Mouse (Mus musculus) intestine, embryonic 14.5 days (tissue): ENCODE data around the gene Grifin. TPM values are rescaled to one million over a fixed set of nuclear protein-coding genes. Genes with fewer than 3 reads are reported as not detected.
A peak's percentile ranks its signal among the peaks of the same experiment; 100 is the strongest.

Experiments
- ATAC-seq: fragments of 200-750 bp; cut with Nextera tagmentation; replicated peaks from 2 replicates; pipeline ENCODE4 v1.8.0; 2017; ENCODE audit warnings: low read depth, moderate number of reproducible peaks, moderate TSS enrichment, moderate library complexity; ENCODE audit not compliant: low FRiP score, low TSS enrichment
- DNase-seq: peaks from one replicate; pipeline ENCODE4 v3.0.0-alpha.2; 2018; ENCODE audit warnings: low spot score
- H3K27ac ChIP-seq: fragments of 300-500 bp; sonication (generic); 2 replicates; pipeline ENCODE4 v1.5.1; 2014; ENCODE audit warnings: low read depth, mild to moderate bottlenecking, control low read depth
- H3K27me3 ChIP-seq: fragments of 300-500 bp; sonication (generic); replicated peaks from 2 replicates; pipeline ENCODE4 v1.6.1; 2014; ENCODE audit warnings: low read length, control low read depth; ENCODE audit not compliant: control insufficient read depth, insufficient read depth
- H3K36me3 ChIP-seq: fragments of 300-500 bp; sonication (generic); 2 replicates; pipeline ENCODE4 v1.6.1; 2014; ENCODE audit warnings: low read length, control low read depth; ENCODE audit not compliant: control insufficient read depth, insufficient read depth
- H3K4me1 ChIP-seq: fragments of 300-500 bp; sonication (generic); replicated peaks from 2 replicates; pipeline ENCODE4 v1.6.1; 2014; ENCODE audit warnings: low read length, control low read depth, mixed read lengths; ENCODE audit not compliant: control insufficient read depth, insufficient read depth
- H3K4me2 ChIP-seq: fragments of 300-500 bp; sonication (generic); 2 replicates; pipeline ENCODE4 v1.6.1; 2014; ENCODE audit warnings: low read length
- H3K4me3 ChIP-seq: fragments of 300-500 bp; sonication (generic); 2 replicates; pipeline ENCODE4 v1.5.1; 2014; ENCODE audit warnings: low read depth, low read length, control low read depth, mixed read lengths
- H3K9ac ChIP-seq: fragments of 300-500 bp; sonication (generic); 2 replicates; pipeline ENCODE4 v1.6.1; 2014; ENCODE audit warnings: mild to moderate bottlenecking, low read length
- H3K9me3 ChIP-seq: fragments of 300-500 bp; sonication (generic); 2 replicates; pipeline ENCODE4 v1.6.1; 2016; ENCODE audit warnings: low read length, control low read depth; ENCODE audit not compliant: control insufficient read depth
- WGBS: fragments of 180-500 bp; shearing (Covaris S2); extraction: QIAGEN DNeasy Blood & Tissue Kit; methylation state at CpG from one replicate; pipeline ENCODE4 v1.1.7; 2014; 5-methylcytosine and 5-hydroxymethylcytosine counted together
- polyA plus RNA-seq: library from polyadenylated mRNA; unstranded; fragments of >200 nt; fragmentation: Nextera tagmentation; extraction: Ambion mirVana; gene quantifications from 2 replicates; pipeline ENCODE4 v1.2.1, GENCODE M21; 2014

Grifin gene
- polyA plus RNA-seq, 1 experiment from 2014 or later, result not detected

DNA sequence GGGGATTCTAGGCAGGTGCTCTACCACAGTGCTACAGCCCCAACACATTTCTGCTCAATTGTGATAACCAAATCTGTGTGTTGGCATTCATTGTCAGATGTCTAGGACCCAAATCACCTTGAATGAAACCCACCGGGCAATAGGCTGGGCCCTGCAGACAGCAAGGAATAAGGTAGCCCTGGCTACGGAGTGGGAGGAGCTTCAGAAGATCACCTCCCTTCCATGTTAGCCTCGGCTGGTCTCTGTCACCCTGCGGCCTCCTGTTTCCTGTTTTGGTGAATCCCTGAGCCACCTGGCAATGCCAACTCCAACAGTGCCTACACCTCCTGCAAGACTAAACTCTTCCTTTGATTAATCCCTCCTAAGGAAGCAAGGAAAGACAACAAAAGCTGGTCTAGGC is 32.9 kb upstream of the Grifin start:
- no peaks in the 10 kb centered on the region for H3K36me3 ChIP-seq
- ATAC-seq (no peak), DNase-seq (no peak)
- H3K4me1 ChIP-seq, result peaks cover 14% of the 10 kb centered on the region
- H3K9me3 ChIP-seq, result no peaks in the 10 kb centered on the region
- WGBS, result 86% methylated on average over 4 of the region's 4 CpGs
- H3K4me3 ChIP-seq, result no peak overlapping the region
- no peak overlapping the region for H3K4me2 ChIP-seq
- no peaks in the 10 kb centered on the region for H3K27me3 ChIP-seq
- no peak overlapping the region for H3K27ac ChIP-seq
- H3K9ac ChIP-seq, result no peak overlapping the region

DNA sequence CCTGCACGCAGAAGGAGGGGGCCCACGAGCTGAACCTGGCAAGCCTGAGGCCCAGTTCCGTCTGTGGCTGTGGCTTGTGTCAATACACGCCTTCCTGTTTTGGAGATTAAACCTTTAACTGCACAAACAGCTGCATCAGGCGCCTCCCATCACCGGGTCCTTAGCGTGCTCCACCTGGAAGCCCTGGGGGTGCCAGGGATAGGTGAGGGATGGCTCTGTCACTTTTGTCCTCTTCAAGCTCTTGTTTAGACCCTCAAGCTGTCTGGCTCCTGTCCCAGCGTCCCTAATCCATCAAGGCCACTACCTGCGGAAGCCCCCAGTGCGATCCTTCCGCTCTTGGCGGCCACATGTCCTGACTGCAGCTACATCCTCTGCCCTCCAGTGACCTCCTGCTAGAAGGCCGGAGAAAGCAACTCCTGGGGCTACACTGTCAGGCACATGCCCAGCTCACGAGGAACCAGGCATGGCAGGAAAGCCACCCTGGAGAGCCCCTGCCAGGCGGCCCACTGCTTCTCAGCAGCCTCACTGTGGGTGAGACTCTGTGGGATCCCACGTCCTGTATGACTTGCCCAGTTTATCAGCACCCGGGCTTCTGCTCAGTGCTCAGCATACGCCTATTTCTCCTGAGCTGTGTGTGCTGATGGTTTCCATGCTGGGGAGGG is 32.2 kb upstream of the Grifin start:
- ATAC-seq (peak; percentile 33), DNase-seq (no peak)
- Histone ChIP-seq H3K9me3 (no peaks in the 10 kb centered on the region), H3K27ac (no peak overlapping the region), H3K9ac (0 out of 2 replicates have a peak overlapping the region, but pooled peaks have one; percentile 1), H3K4me2 (no peak overlapping the region), H3K27me3 (no peaks in the 10 kb centered on the region), H3K4me1 (peaks cover 14% of the 10 kb centered on the region), H3K4me3 (no peak overlapping the region), H3K36me3 (no peaks in the 10 kb centered on the region)
- WGBS, result 50% methylated on average over 18 of the region's 18 CpGs

DNA sequence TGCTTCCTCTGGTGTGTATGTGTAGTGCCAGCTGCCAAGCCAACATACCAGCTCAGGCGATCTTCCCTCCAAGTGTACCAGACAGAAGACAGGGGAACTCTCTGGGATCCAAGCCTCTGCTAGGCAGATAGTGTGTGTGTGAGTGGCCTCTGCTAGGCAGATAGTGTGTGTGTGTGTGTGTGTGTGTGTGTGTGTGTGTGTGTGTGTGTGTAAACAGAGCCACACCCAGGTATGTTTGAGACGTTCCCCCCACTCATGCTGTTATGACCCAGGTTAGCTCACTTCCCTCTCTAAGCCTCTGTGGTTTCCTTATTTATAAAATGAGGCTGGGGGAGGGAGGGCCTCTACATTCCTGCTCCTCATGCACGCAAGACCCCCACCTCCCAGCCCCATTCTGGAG is 31.6 kb upstream of the Grifin start:
- Histone ChIP-seq H3K27me3 (no peaks in the 10 kb centered on the region), H3K4me3 (no peak overlapping the region), H3K4me2 (no peak overlapping the region), H3K4me1 (peaks cover 14% of the 10 kb centered on the region), H3K27ac (no peak overlapping the region), H3K9me3 (no peaks in the 10 kb centered on the region), H3K36me3 (no peaks in the 10 kb centered on the region), H3K9ac (no peak overlapping the region)
- peak; percentile 45 for ATAC-seq
- no peak for DNase-seq
- WGBS, result 31% methylated on average over 3 of the region's 3 CpGs

DNA sequence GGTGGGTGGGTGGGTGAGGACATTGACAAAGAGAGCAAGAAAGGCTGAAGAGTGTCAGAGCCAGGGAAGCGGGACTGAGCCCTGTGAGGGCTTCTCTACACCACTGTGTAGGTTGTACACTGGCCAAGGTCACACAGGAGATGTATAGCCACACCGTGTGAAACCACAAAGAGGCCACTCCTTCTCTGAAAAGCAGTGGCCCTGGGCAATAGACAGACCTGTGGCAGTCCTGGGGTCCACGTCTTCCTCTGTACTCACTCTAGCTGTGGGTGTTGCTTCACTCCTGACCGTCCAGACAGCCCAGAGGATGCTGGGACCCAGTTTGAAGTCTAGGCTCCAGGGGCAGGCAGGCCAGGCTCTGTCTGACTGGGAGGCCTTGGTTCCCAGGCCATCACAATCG is 30.0 kb upstream of the Grifin start:
- ATAC-seq, result no peak
- H3K9me3 ChIP-seq, result no peaks in the 10 kb centered on the region
- 86% methylated on average over 5 of the region's 5 CpGs for WGBS

DNA sequence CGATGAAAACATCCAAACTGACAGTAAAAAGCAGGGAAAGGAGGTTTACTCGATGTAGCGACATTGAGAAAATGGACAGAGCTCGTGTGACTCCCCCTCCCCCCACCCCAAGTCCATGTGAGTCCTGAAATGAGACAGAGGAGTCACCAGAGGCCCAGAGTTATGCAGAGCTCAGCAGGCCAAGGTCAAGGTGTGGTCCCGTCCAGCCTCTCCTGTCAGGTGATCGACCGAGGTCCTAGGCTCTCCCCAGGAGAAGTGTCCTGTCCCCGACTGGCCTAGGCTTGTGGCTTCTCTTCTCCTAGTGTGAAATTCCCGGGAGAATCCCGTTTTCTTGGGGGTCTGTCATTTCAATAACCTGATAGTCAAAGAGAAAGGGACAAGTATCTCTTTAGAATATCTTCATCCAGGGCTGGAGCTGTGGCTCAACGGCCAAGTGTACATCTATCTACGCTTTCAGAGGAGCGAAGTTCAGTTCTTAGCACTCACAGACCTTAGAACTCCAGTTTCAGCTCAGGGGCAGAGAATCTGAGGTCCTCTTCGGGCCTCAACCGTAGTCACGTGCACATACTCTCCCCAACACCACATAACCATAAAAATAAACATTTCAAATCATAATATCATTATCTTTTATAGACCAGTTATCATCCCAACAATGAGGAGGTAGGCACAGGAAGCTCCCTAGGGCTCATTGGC is 24.4 kb upstream of the Grifin start:
- ATAC-seq, result no peak
- H3K4me2 ChIP-seq, result no peak overlapping the region
- H3K36me3 ChIP-seq, result no peaks in the 10 kb centered on the region
- 85% methylated on average over 16 of the region's 16 CpGs for WGBS
- H3K27me3 ChIP-seq, result no peaks in the 10 kb centered on the region
- H3K4me1 ChIP-seq, result no peaks in the 10 kb centered on the region; the same call in 1 of the 2 replicates
- no peak overlapping the region for H3K9ac ChIP-seq
- no peak for DNase-seq
- H3K27ac ChIP-seq, result no peak overlapping the region
- H3K9me3 ChIP-seq, result no peaks in the 10 kb centered on the region
- H3K4me3 ChIP-seq, result no peak overlapping the region

More for the DNA sequence above, 30.0 kb upstream of the Grifin start:
- no peak overlapping the region for H3K4me3 ChIP-seq
- H3K4me1 ChIP-seq, result peaks cover 14% of the 10 kb centered on the region
- no peaks in the 10 kb centered on the region for H3K36me3 ChIP-seq
- no peak for DNase-seq
- no peak overlapping the region for H3K4me2 ChIP-seq
- no peak overlapping the region for H3K27ac ChIP-seq
- no peaks in the 10 kb centered on the region for H3K27me3 ChIP-seq
- H3K9ac ChIP-seq, result no peak overlapping the region

DNA sequence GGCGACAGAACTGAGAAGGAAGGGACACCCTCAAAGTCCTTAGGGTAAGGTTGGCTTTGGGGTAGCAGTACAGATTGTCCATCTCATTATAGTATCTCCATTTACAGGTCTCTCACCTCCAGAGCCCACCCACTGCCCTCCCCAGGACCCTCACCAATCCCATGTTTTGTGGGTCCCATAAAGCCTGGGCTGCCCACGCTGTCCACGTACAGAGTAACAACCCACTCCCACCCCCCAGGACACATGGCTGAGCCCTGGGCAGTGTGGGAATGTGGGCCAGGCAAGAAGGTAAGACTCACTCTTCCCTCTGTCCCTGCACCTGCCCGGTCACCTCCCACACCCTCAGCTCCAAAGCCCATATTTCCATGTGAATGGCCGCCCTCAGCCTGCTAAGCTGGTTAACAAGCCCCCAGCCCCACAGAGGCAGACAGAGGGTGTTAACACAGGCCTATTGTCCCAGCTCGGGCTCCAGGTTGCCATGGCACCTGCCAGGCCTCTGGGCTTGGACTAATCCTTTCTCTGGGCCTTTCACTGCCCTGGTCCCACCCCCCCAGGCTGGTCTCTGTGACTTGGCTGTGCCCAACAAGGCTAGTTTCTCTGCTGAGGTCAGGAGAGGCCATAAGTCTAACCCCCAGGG is 19.0 kb upstream of the Grifin start:
- ATAC-seq (no peak), DNase-seq (no peak)
- Histone ChIP-seq H3K27ac (no peak overlapping the region), H3K4me1 (peaks cover 28% of the 10 kb centered on the region), H3K9me3 (no peaks in the 10 kb centered on the region), H3K36me3 (no peaks in the 10 kb centered on the region), H3K4me3 (no peak overlapping the region), H3K4me2 (no peak overlapping the region), H3K9ac (no peak overlapping the region), H3K27me3 (no peaks in the 10 kb centered on the region)
- 47% methylated on average over 6 of the region's 6 CpGs for WGBS

DNA sequence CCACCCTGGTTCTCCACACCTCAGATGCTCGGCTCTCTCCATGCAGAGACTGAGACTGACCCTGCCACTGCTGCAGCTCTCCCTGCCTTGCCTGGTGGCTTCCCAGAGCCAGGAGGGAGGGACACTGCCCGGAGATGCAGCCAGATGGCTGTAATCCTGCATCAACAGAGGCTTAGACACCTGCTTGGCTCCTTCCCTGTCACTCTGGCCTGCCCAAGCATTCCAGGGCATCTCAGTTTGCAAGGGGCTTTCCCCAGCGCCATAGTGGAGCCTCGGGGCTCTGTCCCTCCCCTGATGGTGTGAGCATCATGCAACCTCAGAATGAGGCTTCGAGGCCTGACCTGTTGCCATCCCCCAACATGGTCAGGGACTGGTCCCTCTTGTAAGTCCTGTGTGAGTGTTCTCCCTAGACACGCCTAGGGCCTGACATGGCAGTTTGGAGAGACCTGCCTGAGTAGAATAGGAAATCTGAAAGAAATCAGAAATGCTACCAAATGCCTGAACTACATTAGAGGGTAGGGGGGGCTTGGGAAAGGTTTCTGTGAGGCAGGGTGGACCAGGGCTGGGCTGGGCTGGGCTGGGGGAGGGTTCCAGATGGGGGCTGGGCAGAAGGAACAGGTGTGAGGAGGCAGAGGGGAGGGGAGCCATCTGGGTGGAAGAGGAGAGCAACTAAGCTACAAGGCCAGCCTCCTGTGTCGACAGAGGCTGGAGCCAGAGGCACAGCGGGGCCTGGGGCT is 18.3 kb upstream of the Grifin start:
- ATAC-seq, result no peak
- WGBS, result 38% methylated on average over 8 of the region's 8 CpGs
- Histone ChIP-seq H3K4me1 (peaks cover 29% of the 10 kb centered on the region), H3K4me3 (no peak overlapping the region), H3K36me3 (no peaks in the 10 kb centered on the region), H3K27me3 (no peaks in the 10 kb centered on the region), H3K9me3 (no peaks in the 10 kb centered on the region), H3K27ac (no peak overlapping the region), H3K4me2 (no peak overlapping the region), H3K9ac (no peak overlapping the region)
- DNase-seq, result no peak

DNA sequence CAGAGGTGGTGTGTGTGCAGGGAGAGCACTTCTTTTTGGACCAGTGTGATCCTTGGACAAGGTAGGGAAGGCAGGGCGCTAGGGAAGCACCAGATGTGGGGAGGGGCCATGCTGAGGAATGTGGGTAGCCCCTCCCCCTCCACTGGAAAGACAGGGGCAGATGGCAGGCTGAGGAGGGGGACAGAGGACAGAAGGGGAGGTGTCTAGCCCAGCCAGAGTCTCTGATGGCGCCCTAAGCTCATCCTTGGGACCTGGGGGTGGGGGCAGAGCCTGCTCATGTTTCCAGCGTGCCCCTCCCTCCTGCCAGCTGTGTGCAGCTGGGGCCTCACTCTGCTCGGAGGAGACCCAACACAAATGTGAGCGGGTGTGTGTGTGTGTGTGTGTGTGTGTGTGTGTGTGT is 16.7 kb upstream of the Grifin start:
- Histone ChIP-seq H3K4me1 (peaks cover 29% of the 10 kb centered on the region), H3K9ac (no peak overlapping the region), H3K4me2 (no peak overlapping the region), H3K27ac (peak overlapping the region; percentile 43; the same call in 1 of the 2 replicates), H3K4me3 (no peak overlapping the region), H3K27me3 (no peaks in the 10 kb centered on the region), H3K36me3 (no peaks in the 10 kb centered on the region), H3K9me3 (no peaks in the 10 kb centered on the region)
- ATAC-seq (0 out of 2 replicates have a peak, but pooled peaks have one; percentile 33), DNase-seq (no peak)
- 7% methylated on average over 5 of the region's 5 CpGs for WGBS
